Mouse (Mus musculus) cerebellum, postnatal 36 days (tissue): ENCODE data around the gene Ppp1r15a.
"Not testable (repeated sequence)": the region's sequence is repeated elsewhere in the genome, so short reads cannot be mapped to it uniquely, and the experiment has no call there.

Experiments
- DNase-seq, 2 experiments: peaks; one replicate each; pipeline ENCODE4 v3.0.0; 2021 to 2022; ENCODE audit warnings: mixed read lengths in 2 of 2

Ppp1r15a gene

DNA sequence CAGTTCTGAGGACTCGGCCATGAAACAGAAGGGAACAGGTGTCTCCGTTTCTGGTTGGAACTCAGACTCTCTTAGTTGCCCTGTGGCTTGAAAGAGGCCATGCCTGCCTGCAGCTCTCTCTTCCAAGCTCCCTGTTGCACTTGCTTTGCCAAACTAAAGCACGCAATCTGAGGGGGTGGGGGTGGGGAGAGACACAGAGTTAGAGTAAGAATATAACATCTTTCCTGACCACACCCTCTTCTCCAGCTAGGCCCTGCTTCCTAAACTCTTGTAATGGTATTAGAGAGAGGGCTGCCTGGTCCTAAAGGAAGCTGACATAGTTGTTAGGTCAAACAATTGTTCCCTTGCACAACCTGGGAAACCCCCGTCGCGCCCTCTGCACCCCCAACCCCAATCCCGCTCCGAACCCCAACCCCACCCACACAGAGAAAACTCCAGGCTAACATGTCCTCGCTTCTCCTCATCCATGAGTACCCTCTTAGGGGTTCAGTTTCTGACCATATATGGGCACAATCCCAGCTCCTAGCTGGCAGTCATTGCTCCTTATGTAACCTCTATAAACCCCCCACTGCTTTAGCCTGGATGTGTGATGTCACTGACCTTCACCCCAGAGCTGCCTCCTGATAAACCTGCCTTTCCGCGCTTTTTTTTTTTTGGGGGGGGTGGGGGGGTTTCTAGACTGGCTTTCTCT is 24.9 kb upstream of the Ppp1r15a start:
- DNase-seq, result no peak

DNA sequence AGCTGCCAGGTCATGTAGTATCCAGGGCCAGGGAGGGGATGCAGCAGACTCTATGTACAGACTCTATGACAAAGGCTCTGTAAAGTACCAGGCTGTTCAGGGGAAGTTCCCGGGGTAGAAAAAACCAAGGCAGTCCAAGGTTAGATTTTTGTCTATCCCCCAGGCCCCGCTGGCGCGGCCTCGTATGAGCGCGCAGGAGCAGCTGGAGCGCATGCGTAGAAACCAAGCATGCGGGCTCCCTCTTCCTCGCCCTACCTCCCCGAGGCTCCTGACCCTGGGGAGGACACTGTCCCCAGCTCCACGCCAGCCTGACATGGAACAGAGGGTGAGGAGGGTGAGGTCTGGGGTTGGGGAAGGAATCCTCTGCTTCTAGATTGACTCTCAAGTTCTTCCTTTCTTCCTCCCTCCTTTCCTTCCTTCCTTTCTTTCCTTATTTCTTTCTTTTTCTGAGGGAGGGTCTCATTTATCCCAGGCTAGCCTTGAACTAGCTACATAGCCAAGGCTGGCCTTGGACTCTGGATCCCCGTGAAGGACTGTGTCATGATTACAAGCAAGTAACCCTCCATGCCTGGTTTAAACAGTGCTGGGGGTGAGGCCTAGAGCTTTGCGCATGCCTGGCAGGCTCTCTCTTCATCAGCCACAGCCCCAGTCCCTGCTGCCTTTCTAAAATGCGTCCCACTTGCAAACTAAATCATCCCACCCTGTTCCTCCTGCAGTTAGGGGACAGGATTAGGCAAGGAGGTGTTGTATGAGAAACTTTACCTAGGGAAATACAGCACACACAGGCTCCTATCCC is 23.8 kb upstream of the Ppp1r15a start:
- DNase-seq, result no peak

DNA sequence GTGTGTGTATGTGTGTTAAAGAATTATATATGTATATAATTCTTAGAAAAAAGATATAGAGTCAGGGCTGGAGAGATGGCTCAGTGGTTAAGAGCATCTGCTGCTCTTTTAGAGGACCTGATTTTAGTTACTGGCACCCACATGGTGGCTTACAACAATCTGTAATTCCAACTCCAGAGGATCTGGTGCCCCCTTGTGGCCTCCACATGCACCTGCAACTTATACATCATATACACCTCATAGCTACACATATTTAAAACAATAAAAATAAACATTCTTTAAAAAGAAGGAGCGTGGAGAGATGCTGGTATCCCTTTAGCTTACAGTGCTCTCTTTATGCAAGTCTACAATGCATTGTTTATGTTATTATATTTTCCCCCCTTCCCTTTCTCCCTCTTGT is 18.5 kb upstream of the Ppp1r15a start:
- no peak for DNase-seq

DNA sequence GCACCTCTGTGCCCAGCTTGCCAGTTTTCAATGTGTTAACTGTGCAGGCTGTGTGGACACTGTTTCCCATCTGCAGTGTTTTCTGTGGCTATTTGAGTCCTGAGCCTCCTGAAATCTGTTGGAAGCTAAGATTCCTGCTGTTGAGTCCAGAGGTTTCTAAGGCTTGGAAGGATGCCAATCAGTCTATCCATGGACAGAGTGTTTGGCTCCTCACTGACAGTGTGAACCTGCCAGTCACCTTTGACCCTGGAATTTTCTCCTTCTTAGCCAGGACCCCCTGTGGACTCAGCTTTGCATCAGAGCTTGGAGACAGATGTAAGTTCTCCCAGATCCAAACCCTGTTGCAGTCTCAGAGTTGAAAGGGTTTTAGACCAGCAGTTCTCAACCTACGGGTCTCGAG is 14.1 kb upstream of the Ppp1r15a start:
- DNase-seq, result no peak

DNA sequence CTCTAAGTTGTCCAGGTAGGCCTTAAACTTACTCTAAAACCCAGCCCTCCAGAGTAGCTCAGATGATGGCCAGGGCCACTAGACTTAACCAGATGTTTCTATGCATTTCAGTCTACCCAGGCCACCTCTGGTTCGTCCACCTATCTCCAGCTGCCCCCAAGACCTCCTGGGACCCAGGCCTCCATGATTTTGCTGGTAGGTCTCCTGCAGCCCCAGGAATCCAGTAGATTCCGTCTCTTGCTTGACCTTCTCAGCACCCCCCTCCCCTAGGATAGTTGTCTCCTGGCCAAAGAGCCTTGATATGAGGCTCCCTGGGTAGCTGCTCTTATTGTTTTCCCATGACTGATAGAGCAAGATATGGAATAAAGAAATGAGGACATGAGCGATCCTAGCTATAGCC is 13.0 kb upstream of the Ppp1r15a start:
- DNase-seq, result no peak

DNA sequence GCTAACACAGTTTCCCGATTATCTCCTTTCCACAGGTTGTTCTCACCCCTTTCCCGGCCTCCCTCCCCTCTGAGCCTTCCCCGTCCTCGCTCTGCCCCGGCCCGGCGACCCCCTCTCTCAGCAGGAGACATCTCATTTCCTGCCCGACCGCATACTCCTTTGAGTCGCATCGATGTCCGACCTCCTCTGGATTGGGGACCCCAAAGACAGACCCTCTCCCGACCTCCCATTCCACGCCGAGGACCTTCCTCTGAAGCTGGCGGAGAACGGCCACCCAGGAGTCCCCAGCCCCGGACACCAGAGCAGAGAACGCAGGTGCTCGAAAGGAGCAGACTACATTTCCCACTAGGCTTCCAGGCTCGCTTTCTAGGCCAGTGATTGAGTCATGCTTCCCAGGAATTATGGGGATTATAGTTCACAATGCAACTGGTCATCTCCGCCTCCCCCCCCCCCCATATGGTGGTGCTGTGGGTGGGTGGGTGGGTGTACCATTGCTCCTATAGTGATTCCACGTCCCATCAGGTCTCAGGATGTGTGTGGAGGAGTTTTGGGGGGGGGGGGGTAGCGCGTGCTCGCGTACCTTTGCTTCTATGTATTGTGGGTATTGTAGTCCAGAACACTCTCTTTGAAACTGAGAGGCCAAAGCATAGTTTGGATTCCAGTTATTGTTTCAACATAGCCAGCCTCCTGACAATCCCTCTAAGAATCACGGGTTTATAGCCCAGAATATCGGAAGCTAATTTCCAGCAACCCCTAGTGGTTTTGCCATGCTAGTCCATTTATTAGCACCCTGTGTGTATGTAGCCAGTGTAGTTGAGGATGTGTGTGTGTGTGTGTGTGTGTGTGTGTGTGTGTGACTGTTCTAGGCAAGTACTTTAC is 12.3 kb upstream of the Ppp1r15a start:
- peak; percentile 65 to 73 for DNase-seq

DNA sequence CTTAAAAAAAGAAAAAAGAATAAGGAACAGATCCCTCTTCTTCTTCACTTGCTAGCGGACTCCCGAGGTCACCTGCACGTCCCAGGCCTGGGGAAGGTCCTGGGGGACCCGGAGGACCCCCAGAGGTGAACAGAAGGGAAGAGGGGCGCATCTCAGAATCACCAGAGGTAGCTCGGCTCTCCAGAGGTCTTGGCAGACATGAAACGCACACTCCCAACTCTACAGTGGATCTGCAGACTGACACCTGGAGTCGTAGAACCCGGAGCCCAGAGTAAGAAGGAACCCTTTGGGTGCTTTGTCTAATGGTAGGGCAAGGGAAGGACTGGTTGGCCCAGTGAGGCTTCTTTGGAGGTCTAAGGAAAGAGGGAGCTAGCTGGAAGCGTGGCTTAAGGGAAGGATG is 11.5 kb upstream of the Ppp1r15a start:
- no peak for DNase-seq

DNA sequence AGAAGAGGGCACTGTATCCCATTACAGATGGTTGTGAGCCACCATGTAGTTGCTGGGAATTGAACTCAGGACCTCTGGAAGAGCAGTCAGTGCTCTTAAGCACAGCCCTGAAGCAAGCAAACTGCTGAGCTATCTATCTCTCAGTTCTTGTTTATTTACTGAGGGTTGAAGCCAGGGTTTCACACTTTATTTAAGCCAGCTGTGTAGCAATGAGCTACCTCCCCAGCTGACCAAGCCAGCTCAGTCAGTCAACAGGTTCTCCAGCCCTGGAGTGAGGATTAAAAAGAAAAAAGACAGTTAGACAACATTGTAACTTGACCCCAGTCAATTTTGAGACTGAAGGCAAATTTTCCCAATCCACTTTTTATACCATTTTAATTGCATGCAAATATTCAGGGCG is 9.6 kb upstream of the Ppp1r15a start:
- no peak for DNase-seq

DNA sequence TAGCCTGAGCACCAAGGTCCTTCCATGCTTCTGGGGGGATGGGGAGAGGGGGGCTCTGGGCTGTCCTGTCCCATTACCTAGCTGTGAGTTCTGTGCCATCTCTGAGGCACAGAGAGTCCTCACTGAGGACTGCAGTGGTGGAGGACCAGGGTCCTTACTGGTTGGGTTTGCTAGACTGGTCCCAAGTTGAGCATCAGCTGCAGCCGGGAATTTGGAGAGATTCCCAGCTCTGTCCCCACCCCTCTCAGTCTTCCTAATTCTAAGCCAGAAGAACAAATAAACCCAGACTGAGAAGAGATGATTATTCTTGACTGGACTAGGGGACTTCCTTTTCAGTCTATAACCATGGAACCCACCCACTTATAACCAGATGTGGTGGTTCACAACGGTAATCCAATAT is 4.6 kb upstream of the Ppp1r15a start:
- DNase-seq, result no peak

DNA sequence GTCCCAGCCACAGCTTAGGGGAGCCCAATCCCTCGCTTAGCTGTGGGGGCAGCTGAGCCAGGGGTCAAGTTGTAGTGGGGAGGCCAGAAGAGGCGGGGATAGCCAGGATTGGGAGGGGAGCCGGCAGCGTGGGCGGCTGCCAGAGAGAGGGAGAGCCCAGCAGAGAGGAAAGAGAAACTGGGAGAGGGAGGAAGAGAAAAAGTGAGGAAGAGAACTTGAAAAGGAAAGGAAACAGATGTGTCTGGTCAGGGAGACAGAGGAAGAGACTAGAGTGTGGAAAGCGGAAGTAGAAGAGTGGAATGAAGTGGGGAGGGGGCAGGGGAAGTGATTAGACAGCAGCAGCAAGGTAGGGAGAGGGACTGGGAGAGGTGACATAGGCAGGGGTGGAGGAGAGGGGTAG is 3.4 kb upstream of the Ppp1r15a start:
- no peak for DNase-seq

DNA sequence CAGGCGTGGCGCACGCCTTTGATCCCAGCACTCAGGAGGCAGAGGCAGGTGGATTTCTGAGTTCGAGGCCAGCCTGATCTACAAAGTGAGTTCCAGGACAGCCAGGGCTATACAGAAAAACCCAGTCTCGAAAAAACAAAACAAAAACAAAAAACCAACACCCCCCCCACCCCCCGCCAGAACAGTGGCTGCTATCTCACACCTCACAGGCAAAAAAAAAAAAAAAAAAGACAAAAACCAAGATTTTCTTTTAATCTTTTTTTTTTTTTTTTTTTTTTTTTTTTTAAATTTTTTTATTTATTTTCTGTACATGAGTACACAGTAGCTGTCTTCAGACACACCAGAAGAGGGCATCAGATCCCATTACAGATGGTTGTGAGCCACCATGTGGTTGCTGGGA is 1.1 kb upstream of the Ppp1r15a start:
- DNase-seq, result not testable (repeated sequence)

DNA sequence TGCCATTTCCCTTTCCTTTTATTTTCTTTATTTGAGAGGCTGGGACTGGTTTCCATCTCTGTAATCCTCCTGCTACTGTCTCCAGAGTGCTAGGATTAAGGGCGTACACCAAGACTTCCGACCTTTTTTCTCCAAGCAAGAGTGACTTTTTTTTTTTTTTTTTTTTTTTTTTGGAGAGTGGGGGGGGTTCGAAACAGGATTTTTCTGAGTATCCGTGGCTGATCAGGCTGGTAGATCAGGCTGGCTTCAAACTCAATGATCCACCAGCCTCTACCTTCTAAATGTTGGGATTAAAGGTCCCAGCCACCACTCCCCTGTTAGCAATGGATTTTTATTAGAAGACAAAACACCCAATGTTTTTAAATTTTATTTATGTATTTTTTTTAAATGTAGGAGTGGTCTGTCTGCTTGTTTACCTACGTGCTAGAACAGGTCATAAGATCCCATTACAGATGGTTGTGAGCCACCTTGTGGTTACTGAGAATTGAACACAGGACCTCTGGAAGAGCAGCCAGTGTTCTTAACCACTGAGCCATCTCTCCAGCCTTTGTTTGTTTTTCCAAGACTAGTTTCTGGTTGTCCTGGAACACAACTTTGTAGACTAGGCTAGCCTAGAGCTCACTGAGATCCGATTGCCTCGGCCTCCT is 529 bp upstream of the Ppp1r15a start:
- peak in 1 of 2 experiments; percentile 46 for DNase-seq

DNA sequence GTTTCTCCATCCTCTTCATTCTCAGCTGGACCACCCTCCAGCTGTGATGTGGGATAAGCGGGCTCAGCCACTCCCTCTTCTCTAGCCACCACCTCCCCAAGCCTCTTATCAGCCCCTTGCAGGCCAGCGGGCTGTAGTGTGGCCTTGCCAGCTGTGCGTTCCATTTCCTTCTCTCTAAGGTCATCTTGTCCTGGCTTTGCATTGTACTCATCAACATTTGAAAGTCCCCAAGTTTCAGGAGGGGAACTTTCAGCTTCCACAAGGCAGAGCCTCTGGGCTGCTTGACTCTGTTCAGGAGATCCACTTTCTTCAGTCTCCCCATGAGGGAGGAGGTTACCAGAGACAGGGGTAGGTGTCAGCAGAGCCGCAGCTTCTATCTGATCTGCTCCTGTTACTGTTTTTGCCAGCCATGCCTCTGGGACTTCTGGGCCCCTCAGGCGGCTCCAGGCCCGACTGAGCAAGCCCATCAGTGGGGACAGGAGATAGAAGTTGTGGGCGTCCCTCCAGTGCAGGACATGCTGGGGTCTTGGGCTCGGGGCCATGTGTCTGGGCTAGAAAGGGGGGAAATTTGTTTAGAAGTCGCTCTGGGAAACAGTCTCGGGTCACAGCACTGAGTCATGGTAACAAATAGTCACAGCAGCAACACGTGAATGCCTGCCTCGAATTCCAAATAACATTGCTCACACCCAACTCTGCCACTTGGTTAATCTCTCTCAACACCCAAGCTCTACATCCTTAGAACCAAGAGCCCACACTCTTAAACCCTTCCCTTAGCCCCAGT is 1.0 kb downstream of the Ppp1r15a start:
- no peak for DNase-seq

DNA sequence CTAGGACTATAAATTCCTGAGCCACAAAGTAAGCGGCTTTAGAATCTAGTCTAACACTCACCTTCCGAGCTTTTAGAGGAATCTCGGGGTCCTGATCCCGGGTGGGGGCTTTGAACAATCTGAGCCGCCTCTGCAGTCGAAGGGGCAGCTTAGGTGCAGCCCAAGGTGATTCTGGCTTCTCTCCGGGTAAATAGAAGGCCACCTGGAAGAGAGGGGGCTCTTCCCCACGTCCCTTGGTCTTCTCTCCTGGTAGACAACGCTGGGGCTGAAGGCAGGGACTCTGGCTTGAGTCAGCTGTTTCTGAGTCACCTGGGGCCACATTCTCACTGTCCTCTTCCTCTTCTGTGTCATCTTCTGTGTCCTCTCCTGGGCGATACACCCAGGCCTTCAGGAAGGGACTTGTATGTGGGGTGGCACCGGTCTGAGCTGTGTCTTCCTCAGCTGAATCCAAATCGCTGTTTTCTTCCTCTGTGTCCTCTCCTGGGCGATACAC is 2.3 kb downstream of the Ppp1r15a start:
- no peak for DNase-seq

DNA sequence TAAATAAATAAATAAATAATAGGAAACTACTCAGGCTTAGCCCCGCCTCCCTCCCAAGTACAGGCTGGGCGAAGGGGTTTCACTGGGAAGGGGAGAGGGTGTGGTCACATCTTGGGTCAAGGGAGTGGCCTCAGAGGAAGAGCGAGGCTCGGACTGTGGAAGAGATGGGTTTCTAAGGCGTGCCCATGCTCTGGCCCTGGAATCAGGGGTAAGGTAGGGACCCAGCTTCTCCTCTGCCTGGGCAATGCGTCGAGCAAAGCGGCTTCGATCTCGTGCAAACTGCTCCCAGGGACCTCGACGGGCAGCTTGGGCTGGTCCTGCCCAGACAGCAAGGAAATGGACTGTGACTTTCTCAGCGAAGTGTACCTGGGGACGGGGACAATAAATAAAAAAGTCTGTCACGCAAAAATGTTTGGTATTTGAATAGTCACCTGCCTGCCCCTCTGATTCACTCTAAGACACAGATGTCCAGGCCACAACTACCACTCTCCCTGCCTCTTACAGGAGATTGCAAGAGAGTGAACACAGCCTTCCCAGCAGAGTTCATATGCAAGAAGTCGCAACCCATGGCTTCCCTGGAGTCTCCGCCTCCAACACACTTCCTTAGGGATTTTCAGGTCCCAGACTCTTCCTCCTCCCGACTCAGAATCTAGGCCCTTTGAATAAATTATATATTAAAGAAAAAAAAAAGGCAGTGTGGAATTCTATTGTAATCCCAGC is 3.0 kb downstream of the Ppp1r15a start:
- DNase-seq, result no peak

DNA sequence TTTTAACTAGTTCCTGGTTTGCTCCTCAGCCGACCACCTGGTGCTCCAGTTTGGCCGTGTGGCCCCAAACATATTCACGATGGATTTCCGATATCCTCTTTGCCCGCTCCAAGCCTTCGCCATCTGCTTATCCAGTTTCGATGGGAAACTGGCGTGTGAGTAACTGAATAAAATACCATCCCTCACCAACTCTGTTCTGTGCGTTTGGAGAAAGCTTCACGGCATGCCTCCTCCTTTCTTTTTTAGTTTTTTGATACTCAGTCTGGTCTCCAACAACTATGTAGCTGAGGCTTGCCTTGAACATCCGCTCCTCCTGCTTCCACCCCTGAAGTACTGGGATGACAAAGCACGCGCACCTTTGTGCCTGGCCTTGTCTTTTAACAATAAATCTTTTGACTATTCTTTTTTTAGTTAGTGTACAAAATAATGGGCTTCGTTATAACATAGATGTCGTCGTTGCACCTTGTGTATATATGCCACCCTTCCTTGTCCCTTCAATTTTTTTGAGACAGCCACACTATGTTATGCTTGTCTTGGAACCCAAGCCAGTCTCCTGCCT is 3.8 kb downstream of the Ppp1r15a start:
- DNase-seq, result no peak

DNA sequence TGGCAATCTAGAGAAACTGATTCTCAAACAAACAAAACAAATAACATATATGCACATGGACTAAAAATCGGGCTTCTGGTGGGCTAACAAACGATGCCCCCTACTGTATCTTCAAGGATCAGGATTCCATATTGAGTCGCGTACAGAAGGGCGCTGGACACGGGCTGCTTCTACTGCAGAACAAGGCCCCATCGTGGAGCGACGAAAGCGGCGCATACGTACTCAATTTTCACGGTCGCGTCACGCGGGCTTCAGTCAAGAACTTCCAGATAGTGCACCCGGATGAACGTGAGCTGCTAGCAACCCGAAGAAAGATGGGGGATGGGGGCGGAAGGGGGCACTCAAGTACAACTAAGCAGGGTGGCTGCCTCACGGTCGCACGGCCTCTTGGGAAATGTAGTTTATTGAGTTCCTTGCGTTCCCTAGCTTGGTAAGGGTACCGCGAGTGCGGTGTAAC is 4.3 kb downstream of the Ppp1r15a start:
- peak; percentile 80 for DNase-seq

DNA sequence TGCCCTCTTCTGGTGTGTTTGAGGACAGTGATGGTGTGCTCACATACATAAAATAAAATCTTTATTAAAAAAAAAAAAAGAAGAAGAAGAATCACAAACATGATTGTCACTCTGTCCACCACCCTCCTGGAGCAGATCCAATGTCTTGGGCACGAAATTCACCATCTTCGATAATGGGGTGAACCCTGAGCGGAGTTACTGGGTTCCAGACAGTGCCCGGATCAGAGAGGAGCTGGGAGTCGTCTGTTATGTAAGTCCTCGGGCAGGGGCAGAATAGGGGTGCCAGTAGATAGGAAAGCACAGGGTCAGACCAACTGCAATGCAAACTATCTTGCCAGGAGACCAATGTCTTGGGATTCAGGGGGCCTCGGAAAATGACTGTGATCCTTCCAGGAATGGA is 5.5 kb downstream of the Ppp1r15a start:
- DNase-seq, result no peak

DNA sequence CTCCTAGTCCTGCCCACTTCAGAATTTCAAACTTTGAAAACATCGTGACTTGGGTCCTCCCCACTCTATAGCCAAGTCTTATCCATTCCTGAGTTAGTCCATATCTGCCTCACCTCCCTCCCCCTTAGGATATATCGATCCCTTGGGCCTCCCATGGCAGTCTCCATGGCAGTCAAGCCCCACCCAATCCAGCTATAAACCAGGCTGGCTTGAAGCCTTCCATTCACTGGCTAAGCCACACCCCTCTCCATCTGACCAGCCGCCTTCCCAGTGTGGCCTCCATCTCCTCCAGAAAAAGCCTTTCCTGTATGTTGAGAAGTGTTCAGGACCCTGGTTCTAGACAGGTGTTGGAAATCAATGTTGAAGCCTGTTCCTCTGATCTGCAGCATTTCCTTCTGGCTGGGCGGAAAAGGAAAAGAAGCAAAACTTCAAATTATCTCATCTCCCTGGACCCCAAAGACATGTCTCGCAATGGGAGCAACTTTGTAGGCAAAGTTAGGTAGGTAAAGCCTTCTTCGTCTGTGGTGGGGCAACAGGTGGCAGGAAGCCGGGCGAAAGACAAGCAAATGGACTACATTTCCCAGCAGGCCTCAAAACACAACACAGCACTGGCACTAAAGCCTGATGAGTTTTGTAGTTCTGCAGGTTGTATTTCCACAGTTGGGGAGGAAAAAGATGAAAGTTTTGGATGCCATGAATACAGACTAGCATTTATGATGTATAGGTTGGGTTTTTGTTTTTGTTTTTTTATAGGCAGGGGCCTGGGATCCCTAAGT is 6.5 kb downstream of the Ppp1r15a start:
- no peak for DNase-seq

DNA sequence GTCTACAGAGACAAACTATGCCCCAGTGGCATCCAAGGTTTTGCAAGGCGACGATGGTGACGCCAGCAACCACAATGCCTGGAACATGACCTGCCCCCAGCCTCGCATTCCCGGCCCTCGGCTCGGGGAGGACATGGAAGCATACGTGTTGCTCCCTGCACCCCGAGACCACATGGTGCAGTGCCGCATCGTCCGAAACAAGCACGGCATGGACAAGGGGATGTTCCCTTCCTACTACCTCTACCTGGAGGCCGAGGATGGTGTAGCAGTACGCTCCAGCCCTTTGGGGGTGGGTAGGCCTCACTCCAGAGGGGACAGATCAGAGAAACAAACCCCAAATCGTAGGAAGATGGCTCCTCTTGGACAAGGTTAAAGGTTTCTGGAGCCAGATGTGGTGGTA is 7.5 kb downstream of the Ppp1r15a start:
- no peak for DNase-seq
